Mouse (Mus musculus): ENCODE data around the gene Ing4. TPM values are rescaled to one million over a fixed set of nuclear protein-coding genes. Genes with fewer than 3 reads are reported as not detected.

Ing4 gene
- polyA plus RNA-seq, 1 experiment from 2014 or later = 65.4 TPM

DNA sequence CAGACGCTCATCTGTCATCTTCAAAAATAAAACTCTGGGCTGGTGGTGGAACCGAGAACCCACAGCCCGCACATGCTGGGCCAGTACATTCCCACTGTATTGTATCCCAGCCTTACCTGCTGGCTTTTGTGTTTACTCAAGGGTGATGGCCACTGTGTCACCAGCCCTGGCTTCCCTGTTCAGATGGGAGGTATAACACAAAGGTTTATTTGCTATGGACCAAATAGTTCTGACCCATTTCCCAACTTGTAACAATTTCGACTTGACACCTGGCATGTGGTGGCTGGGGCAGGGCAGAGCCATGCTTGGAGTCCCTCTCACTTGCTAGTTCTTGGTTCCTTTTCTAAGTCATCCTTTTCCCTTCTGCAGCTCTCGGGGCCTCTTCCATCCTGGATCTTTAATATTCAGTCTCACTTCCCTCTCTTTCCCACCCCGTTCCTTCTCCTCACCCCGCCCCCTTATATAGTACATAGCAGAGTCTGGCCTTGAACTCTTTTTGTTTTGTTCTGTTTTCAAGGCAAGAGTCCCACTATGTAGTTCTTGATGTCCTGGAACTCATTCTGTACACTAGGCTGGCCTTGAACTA lies 43.3 kb downstream of the Ing4 start:
- no peak overlapping the region for H3K4me2 ChIP-seq (replicated peaks; ENCODE audit: low read depth)
- no peak overlapping the region for H3K9ac ChIP-seq (ENCODE audit: low read depth, low read length)
- TF ChIP-seq CTCF (IDR thresholded peaks at IDR 0.05; ENCODE audit: low read depth) = no peak
- H3K9me3 ChIP-seq (ENCODE audit: control insufficient read depth) = no peaks in the 10 kb centered on the region
- peaks cover 13% of the 10 kb centered on the region; the same call in 1 of the 2 replicates for H3K36me3 ChIP-seq (ENCODE audit: control insufficient read depth, insufficient read depth)
- no peaks in the 10 kb centered on the region for H3K27me3 ChIP-seq (replicated peaks; ENCODE audit: control insufficient read depth, insufficient read depth, low read length)
- H3K27ac ChIP-seq (ENCODE audit: low read depth, low read length) = no peak overlapping the region
- peaks cover 8% of the 10 kb centered on the region; the same call in 1 of the 2 replicates for H3K4me1 ChIP-seq (replicated peaks; ENCODE audit: control insufficient read depth, insufficient read depth, low read length)
- WGBS = 84% methylated on average over 7 of the region's 7 CpGs
- ATAC-seq = no peak
- H3K4me3 ChIP-seq (ENCODE audit: low read depth, low read length) = no peak overlapping the region

DNA sequence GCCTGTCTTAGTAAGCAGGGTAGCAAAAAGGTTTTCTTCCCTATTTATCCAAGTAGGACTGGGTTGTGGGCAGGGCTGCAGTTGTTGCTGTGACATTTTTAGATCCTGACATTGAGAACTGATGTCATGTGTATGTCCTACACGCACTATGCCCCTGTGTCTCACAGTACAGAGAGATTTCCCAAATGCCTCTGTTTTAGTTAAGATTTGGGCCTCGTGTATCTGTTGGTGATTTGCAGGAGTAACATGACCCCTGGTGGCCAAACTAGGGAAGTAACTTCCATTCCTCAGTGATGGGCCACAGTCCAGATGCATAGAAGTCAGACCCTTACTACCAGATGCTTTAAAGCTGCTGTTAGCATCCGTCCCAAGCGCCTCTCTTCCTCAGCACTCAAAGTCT lies 44.9 kb downstream of the Ing4 start:
- WGBS = 8% methylated on average over 4 of the region's 4 CpGs
- peaks cover 12% of the 10 kb centered on the region; the same call in 1 of the 2 replicates for H3K4me1 ChIP-seq (replicated peaks; ENCODE audit: control insufficient read depth, insufficient read depth, low read length)
- ATAC-seq = no peak
- no peaks in the 10 kb centered on the region for H3K9me3 ChIP-seq (ENCODE audit: control insufficient read depth)
- H3K9ac ChIP-seq (ENCODE audit: low read depth, low read length) = no peak overlapping the region
- H3K4me3 ChIP-seq (ENCODE audit: low read depth, low read length) = no peak overlapping the region
- no peak overlapping the region for H3K27ac ChIP-seq (ENCODE audit: low read depth, low read length)
- TF ChIP-seq CTCF (IDR thresholded peaks at IDR 0.05; ENCODE audit: low read depth) = peak; percentile 94
- no peak overlapping the region for H3K4me2 ChIP-seq (replicated peaks; ENCODE audit: low read depth)
- H3K36me3 ChIP-seq (ENCODE audit: control insufficient read depth, insufficient read depth) = peaks cover 13% of the 10 kb centered on the region; the same call in 1 of the 2 replicates
- H3K27me3 ChIP-seq (replicated peaks; ENCODE audit: control insufficient read depth, insufficient read depth, low read length) = no peaks in the 10 kb centered on the region

DNA sequence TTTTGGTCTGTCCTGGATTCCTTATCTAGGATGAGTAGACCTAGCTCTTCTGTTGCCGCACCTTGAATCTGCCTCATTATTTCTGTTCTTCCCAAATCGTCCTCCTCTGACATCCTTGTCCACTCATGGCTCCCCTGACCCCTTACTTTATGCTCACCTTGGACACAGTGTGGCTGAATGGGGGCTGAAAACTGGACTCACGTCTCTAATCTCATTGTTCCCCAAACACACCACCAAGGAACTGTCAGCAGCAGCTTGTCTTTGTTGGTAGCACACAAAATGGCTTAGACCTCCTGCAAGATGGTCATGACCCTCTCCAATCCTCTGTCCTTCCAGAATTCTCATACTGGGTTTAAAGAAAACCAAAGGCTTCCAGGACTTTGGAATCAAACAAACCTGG lies 48.4 kb downstream of the Ing4 start:
- Histone ChIP-seq H3K9ac (ENCODE audit: low read depth, low read length) (no peak overlapping the region), H3K4me3 (ENCODE audit: low read depth, low read length) (no peak overlapping the region), H3K9me3 (ENCODE audit: control insufficient read depth) (no peaks in the 10 kb centered on the region), H3K36me3 (ENCODE audit: control insufficient read depth, insufficient read depth) (peaks cover 5% of the 10 kb centered on the region; the same call in 1 of the 2 replicates), H3K27ac (ENCODE audit: low read depth, low read length) (peak overlapping the region; percentile 83; the same call in 1 of the 2 replicates), H3K4me2 (replicated peaks; ENCODE audit: low read depth) (no peak overlapping the region), H3K27me3 (replicated peaks; ENCODE audit: control insufficient read depth, insufficient read depth, low read length) (no peaks in the 10 kb centered on the region), H3K4me1 (replicated peaks; ENCODE audit: control insufficient read depth, insufficient read depth, low read length) (peaks cover 15% of the 10 kb centered on the region; the same call in 1 of the 2 replicates)
- no peak for ATAC-seq
- TF ChIP-seq CTCF (IDR thresholded peaks at IDR 0.05; ENCODE audit: low read depth) = no peak
- WGBS = 78% methylated on average over 3 of the region's 3 CpGs

DNA sequence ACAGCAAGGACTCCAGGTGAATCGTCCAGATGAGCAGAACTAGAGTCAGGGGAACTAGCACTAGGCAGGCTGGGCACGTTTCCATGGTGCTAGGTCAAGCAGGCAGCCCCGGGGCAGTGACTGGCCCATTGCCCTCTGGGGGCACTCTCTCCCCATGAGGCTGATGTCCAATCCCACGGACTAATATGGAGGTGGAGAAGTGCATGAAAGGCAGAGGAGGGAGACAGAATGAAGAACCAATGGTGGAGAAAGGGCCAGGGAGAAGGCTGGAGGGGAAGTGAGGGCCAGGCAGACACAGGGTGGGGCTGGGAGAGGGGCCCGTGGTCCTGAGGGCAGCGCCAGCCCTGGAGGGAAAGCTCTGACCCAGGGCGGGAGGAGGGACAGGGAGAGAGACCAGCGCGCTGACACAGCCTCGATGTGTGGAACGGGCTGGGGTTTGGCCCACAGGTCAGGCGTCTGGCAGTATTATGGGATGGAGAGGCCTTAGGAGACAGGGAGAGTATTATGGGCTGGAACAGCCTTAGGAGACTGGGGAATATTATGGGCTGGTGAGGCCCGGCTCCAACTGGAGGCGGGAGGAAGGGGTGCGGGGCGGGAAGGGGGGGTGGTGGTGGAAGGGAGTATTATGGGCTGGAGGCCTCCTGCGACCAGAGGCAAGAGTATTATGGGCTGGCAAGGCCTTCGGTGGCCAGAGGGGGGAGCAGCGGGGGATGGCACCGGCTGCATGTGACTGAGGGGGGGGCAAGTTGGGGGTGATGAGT lies 49.2 kb downstream of the Ing4 start:
- Histone ChIP-seq H3K9me3 (ENCODE audit: control insufficient read depth) (no peaks in the 10 kb centered on the region), H3K27ac (ENCODE audit: low read depth, low read length) (peak overlapping the region; percentile 83), H3K4me2 (replicated peaks; ENCODE audit: low read depth) (peak overlapping the region; percentile 53; the same call in 1 of the 2 replicates), H3K36me3 (ENCODE audit: control insufficient read depth, insufficient read depth) (no peaks in the 10 kb centered on the region), H3K27me3 (replicated peaks; ENCODE audit: control insufficient read depth, insufficient read depth, low read length) (no peaks in the 10 kb centered on the region), H3K4me3 (ENCODE audit: low read depth, low read length) (no peak overlapping the region), H3K4me1 (replicated peaks; ENCODE audit: control insufficient read depth, insufficient read depth, low read length) (peaks cover 15% of the 10 kb centered on the region; the same call in 1 of the 2 replicates), H3K9ac (ENCODE audit: low read depth, low read length) (no peak overlapping the region)
- TF ChIP-seq CTCF (IDR thresholded peaks at IDR 0.05; ENCODE audit: low read depth) = peak; percentile 48
- ATAC-seq = peak; percentile 66
- 2% methylated on average over 20 of the region's 20 CpGs for WGBS

DNA sequence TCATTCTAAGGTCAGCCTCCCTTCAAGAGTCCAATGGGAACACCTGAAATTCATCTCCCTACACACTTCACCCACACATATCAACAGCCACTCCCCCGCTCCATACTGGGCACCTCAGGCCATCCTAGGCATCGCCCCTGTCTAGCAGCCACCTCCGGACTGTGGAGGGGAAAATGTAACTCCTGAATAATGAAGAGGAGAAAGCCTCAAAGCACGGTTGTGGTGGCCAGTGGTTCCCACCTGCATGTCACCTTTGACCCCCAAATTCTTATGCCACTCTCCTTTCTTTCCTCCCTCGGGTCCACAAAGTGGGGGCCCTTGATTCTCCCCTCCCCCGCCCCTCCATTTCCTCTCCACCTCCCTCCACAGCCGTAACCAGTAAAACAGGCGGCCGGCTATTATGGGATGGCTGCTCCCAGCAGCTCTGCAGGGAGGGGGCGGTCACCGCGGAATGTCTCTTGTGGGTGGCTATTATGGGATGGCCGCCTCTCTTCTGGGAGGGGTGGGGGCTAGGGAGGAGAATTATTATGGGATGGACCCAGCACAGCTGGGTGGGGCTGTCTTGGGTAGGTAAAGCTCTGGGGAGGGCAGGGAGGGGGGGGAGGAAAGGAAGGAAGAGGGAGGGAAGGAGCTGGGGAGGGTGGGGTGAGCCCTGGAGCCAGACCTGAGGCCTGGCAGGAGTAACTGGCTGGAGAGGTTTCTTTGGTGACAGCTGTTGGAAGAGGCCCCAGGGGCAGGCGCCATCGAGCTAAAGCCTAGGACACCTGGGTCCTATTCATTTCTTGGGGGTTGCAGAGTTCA lies 50.2 kb downstream of the Ing4 start:
- 2% methylated on average over 15 of the region's 15 CpGs for WGBS
- Histone ChIP-seq H3K4me1 (replicated peaks; ENCODE audit: control insufficient read depth, insufficient read depth, low read length) (peaks cover 15% of the 10 kb centered on the region; the same call in 1 of the 2 replicates), H3K27me3 (replicated peaks; ENCODE audit: control insufficient read depth, insufficient read depth, low read length) (no peaks in the 10 kb centered on the region), H3K9me3 (ENCODE audit: control insufficient read depth) (no peaks in the 10 kb centered on the region), H3K4me2 (replicated peaks; ENCODE audit: low read depth) (peak overlapping the region; percentile 53), H3K36me3 (ENCODE audit: control insufficient read depth, insufficient read depth) (no peaks in the 10 kb centered on the region), H3K27ac (ENCODE audit: low read depth, low read length) (peak overlapping the region; percentile 83), H3K9ac (ENCODE audit: low read depth, low read length) (no peak overlapping the region), H3K4me3 (ENCODE audit: low read depth, low read length) (peak overlapping the region; percentile 7)
- peak; percentile 28 for TF ChIP-seq CTCF (IDR thresholded peaks at IDR 0.05; ENCODE audit: low read depth)
- ATAC-seq = peak; percentile 58
